Mouse (Mus musculus): ENCODE measurements around the gene Il27ra. TPM values are rescaled to one million over a fixed set of nuclear protein-coding genes. Genes with fewer than 3 reads are reported as not detected.

Gene Il27ra
- 0.23 and 0.29 TPM in 2 replicates for polyA plus RNA-seq (2015; fragmentation: Nextera tagmentation; extraction: Ambion mirVana)

DNA sequence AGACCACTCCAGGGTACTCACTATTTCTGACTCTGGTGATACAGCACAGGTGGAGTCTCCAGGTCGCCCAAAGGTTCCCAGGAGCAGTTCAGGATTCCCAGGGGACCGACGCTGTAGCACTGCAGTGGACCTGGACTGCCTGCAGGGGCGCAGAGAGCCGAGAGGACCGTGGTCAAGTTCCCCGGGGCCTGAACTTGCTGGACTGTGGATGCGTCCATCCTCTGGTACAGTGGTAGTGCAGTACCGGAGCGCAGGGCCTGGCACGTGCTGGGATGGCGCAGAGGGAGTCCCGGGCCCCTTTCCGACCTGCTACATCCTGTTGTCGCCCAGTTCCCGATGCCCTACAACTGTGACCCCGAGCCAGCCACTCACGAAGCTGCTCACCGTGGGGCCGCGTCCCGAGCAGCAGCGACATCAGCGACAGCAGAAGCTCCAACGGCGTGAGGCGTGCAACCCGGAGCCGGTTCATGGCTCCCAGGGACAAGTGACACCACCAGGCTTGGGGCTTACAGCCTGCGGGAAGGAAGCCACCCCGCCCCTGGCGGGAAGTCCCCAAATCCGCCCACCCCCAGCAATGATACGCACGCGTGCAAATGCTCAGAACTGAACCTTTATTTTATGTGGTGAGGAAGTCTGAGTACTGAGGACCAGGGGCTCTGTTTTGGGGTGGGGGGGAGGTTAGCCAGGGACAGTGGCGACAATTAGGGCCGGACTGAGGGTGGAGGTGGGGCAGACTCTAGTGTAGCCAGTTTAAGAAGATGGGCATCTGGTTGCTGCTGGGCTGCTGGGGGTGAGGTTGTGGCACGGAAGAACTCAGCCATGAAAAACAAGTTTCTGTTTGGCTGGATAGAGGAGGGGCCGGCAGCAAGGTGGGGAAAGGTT is at the start of gene Il27ra:
TSS of gene Il27ra (minus strand) at position 524 of the 882 bp plus-strand sequence.
- no peaks in the 10 kb centered on the region for H3K36me3 ChIP-seq (ENCODE audit: poor library complexity, severe bottlenecking)
- ATAC-seq = peak; percentile 58; the same call in 1 of the 2 replicates
- peak within 1 kb of the TSS; percentile 29 for H3K4me3 ChIP-seq
- 3% methylated on average over 40 of the region's 40 CpGs for WGBS
- no peak within 1 kb of the TSS for H3K27ac ChIP-seq
- peak within 1 kb of the TSS; percentile 34 for H3K9ac ChIP-seq
- H3K27me3 ChIP-seq = peaks cover 68% of the 10 kb centered on the region
- H3K9me3 ChIP-seq (replicated peaks) = 0 out of 2 replicates have a peak, but pooled peaks cover 2% of the 10 kb centered on the region
- H3K4me2 ChIP-seq = peak within 1 kb of the TSS; percentile 60
- H3K4me1 ChIP-seq = peaks cover 24% of the 10 kb centered on the region

DNA sequence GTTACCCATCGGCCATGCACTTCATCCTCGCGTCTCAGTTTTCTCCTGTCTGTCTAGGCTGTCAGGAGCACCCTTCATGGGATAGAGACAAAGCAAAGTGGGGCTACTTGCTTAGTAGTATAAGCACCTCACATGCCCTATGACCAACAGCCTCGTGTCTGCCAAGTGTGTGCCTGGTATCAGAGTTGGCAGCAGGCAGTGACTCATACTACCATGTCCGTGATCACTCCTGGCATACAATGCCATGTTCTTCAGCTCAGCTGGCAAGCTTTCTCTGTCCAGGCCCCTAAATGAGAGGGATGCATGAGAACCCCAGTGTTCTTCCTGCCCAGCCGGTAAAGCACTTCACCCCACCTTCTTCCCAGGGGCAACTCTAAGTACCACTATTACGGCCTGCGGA is 48.2 kb upstream of the Il27ra start:
- H3K9ac ChIP-seq = no peak overlapping the region
- no peaks in the 10 kb centered on the region for H3K27me3 ChIP-seq
- H3K36me3 ChIP-seq (ENCODE audit: poor library complexity, severe bottlenecking) = peaks cover 97% of the 10 kb centered on the region
- no peaks in the 10 kb centered on the region for H3K4me1 ChIP-seq
- no peak overlapping the region for H3K27ac ChIP-seq
- WGBS = 95% methylated on average over 8 of the region's 8 CpGs
- H3K4me3 ChIP-seq = no peak overlapping the region
- no peak overlapping the region for H3K4me2 ChIP-seq
- no peaks in the 10 kb centered on the region for H3K9me3 ChIP-seq (replicated peaks)
- ATAC-seq = no peak

DNA sequence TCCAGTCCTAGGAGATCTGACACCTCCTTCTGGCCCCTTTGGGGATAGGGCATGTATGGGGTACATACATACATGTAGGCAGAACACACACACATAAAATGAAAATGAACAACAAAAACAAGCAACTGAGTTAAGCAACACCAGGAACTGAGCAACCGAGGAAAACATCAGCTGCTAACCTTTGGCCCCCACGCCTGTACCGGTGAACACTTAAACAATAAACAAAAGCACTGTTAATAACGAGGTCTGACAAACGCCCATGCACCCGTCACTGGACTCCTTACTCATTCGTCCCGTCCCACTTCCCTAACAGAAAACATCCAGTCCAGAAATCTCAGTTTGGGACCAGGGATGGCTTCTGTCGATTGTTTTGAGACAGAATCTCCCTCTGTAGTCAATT is 46.9 kb upstream of the Il27ra start:
- no peaks in the 10 kb centered on the region for H3K27me3 ChIP-seq
- no peak overlapping the region for H3K27ac ChIP-seq
- no peak for ATAC-seq
- no peaks in the 10 kb centered on the region for H3K9me3 ChIP-seq (replicated peaks)
- WGBS = 68% methylated on average over 9 of the region's 9 CpGs
- no peak overlapping the region for H3K4me3 ChIP-seq
- H3K9ac ChIP-seq = no peak overlapping the region
- peaks cover 5% of the 10 kb centered on the region; the same call in 1 of the 2 replicates for H3K4me1 ChIP-seq
- peaks cover 91% of the 10 kb centered on the region for H3K36me3 ChIP-seq (ENCODE audit: poor library complexity, severe bottlenecking)
- no peak overlapping the region for H3K4me2 ChIP-seq

DNA sequence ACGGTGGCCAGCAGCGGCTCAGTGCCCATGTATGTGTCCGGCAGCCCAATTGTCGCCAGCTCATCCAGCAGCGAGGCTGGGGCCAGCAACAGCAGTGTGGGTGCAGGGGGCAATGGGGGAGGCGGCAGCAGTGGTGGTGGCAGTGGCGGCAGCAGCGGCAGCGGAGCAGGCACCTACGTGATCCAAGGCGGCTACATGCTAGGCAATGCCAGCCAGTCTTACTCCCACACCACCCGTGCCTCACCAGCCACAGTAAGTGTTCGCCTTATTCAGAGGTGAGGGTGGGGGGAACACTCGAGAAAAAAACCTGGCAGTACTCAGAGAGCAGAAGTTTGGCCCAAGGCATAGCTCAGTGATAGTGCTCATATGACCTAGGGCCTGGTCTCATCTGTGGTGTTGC is 45.4 kb upstream of the Il27ra start:
- 95% methylated on average over 14 of the region's 14 CpGs for WGBS

DNA sequence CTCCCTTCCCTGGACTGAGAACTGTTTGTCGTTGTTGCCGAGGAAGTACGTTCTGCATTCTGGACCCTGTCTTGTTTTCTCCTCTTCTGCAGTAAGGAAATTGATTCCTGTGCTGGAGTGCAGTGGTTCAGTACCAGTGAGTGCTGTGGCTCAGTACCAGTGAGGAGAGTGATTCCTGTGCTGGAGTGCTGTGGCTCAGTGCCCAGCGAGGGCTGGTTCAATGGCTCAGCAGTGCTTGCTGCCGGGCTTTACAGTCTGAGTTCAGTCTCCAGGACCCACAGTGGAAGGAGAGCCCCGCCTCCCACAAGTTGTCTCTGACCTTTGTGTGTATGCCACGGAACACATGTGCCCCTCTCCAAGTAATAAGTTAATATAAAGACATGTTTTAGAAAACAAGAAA is 44.8 kb upstream of the Il27ra start:
- Histone ChIP-seq H3K36me3 (ENCODE audit: poor library complexity, severe bottlenecking) (peaks cover 91% of the 10 kb centered on the region), H3K9ac (no peak overlapping the region), H3K27ac (no peak overlapping the region), H3K9me3 (replicated peaks) (no peaks in the 10 kb centered on the region), H3K4me2 (no peak overlapping the region), H3K27me3 (no peaks in the 10 kb centered on the region), H3K4me1 (peaks cover 10% of the 10 kb centered on the region), H3K4me3 (no peak overlapping the region)
- WGBS = 89% methylated on average over 7 of the region's 7 CpGs
- no peak for ATAC-seq

More for the DNA sequence above, 45.4 kb upstream of the Il27ra start:
- no peak overlapping the region for H3K9ac ChIP-seq
- H3K4me2 ChIP-seq = no peak overlapping the region
- H3K4me1 ChIP-seq = peaks cover 10% of the 10 kb centered on the region
- no peak for ATAC-seq
- no peaks in the 10 kb centered on the region for H3K27me3 ChIP-seq
- no peak overlapping the region for H3K27ac ChIP-seq
- H3K36me3 ChIP-seq (ENCODE audit: poor library complexity, severe bottlenecking) = peaks cover 91% of the 10 kb centered on the region
- no peaks in the 10 kb centered on the region for H3K9me3 ChIP-seq (replicated peaks)
- no peak overlapping the region for H3K4me3 ChIP-seq

DNA sequence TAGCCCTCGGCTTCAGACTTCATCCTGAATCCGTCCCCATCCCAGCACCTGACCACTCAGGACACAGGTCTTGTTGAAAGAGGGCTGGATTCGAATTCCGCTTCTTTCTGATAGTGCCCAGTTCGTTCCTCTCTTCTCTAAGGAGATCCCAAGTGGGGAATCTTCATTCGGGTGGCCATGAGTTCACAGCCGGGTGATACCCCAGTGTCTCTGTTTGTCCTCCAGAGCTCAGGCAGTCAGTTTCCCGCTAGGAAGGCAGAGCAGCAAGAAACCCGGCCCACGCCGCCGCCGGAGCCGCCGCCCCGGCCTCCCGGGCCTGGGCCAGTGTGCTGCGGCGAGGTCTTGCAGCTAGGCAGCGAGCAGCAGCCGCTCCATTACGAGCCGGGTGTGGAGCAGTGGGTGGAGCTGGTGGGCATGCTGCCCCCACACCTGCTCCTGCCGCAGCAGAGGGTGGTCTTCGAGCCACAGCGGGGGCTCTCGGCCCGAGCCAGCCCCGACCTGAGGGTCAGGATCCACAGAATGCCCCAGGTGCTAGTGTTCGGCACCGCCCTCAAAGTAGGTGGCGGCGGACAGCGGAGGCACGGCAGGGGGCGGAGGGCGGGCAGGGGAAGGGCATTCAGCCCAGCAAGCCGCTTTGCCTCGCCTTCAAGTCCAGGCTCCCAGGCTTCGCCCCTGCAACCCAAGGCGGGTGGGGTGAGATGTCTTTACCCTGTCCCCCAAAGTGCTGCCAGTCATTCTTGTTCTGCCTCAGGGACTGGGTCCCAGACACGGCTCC is 42.1 kb upstream of the Il27ra start:
- WGBS = 26% methylated on average over 42 of the region's 42 CpGs
- Histone ChIP-seq H3K9ac (0 out of 2 replicates have a peak overlapping the region, but pooled peaks have one; percentile 38), H3K27ac (no peak overlapping the region), H3K4me2 (0 out of 2 replicates have a peak overlapping the region, but pooled peaks have one; percentile 13), H3K4me1 (peaks cover 10% of the 10 kb centered on the region), H3K4me3 (no peak overlapping the region), H3K36me3 (ENCODE audit: poor library complexity, severe bottlenecking) (peaks cover 90% of the 10 kb centered on the region), H3K9me3 (replicated peaks) (no peaks in the 10 kb centered on the region), H3K27me3 (no peaks in the 10 kb centered on the region)
- no peak for ATAC-seq

DNA sequence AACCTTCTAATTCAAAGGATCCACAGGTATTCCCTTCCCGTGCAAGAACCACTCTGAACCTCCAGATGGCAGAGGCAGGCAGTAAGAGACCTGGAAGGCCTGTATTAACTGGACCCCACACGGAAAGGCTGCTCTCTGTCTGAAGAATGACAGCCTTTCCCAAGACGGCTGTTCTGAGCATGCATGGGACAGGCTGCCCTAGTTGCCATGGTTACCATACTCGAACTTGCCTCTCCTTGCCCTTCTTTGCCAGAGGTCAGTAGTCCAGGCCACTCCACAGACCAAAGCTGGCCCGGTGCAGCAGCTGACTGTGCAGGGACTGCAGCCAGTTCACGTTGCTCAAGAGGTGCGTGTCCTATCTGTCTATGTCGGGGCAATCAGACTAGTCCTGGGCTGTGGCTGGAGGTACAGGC is 41.4 kb upstream of the Il27ra start:
- Histone ChIP-seq H3K9me3 (replicated peaks) (no peaks in the 10 kb centered on the region), H3K27ac (no peak overlapping the region), H3K36me3 (ENCODE audit: poor library complexity, severe bottlenecking) (peaks cover 88% of the 10 kb centered on the region), H3K4me3 (no peak overlapping the region), H3K4me1 (peaks cover 10% of the 10 kb centered on the region), H3K27me3 (no peaks in the 10 kb centered on the region), H3K9ac (no peak overlapping the region), H3K4me2 (no peak overlapping the region)
- ATAC-seq = 0 out of 2 replicates have a peak, but pooled peaks have one; percentile 22
- WGBS = 31% methylated on average over 8 of the region's 8 CpGs

DNA sequence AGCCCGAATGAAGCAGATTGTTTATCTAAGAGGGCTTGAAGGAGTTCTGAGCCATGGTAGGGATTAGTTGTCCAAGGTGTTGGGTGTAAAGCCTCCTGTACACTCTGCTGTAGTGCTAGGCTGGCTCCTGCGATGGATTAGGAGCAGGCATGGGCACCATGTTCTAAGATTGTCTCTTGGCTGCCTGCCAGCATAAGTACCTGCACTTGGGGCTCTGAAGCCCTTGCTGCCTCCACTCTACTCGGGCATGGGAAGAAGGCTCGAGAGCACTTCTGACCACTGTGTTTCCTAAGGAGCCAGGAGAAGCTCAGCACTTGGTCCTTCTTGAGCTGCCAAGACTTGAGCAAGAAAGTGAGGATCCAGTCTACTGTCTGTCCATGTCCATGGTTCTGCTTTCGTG is 36.8 kb upstream of the Il27ra start:
- WGBS = 88% methylated on average over 5 of the region's 5 CpGs
- peaks cover 83% of the 10 kb centered on the region for H3K36me3 ChIP-seq (ENCODE audit: poor library complexity, severe bottlenecking)
- no peak for ATAC-seq

DNA sequence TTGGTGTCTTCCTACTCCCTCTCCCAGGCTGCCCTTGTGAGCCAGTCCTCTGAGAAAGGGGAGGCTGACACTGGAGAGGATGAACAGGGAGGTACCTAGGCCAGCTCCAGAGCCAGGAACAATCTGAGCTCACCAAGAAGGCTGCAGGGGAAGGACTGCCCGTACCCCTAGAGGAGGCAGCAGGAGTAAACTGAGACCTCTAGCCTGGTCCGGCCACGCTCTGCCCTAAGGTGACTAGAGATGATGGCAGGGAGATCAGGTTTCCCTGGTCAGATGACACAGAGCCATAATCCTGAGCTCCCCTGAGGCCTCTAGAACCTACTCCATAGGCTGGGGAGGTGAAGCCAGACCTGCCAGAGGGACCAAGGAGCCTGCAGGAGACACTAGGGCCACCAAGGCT is 34.5 kb upstream of the Il27ra start:
- H3K27ac ChIP-seq = no peak overlapping the region
- H3K9ac ChIP-seq = no peak overlapping the region
- no peaks in the 10 kb centered on the region for H3K27me3 ChIP-seq
- H3K36me3 ChIP-seq (ENCODE audit: poor library complexity, severe bottlenecking) = peaks cover 61% of the 10 kb centered on the region
- peaks cover 20% of the 10 kb centered on the region for H3K4me1 ChIP-seq
- ATAC-seq = no peak
- no peaks in the 10 kb centered on the region for H3K9me3 ChIP-seq (replicated peaks)
- no peak overlapping the region for H3K4me3 ChIP-seq
- 86% methylated on average over 3 of the region's 3 CpGs for WGBS
- no peak overlapping the region for H3K4me2 ChIP-seq

More for the DNA sequence above, 36.8 kb upstream of the Il27ra start:
- Histone ChIP-seq H3K4me2 (no peak overlapping the region), H3K9ac (no peak overlapping the region), H3K9me3 (replicated peaks) (no peaks in the 10 kb centered on the region), H3K4me1 (peaks cover 5% of the 10 kb centered on the region), H3K4me3 (no peak overlapping the region), H3K27me3 (no peaks in the 10 kb centered on the region), H3K27ac (no peak overlapping the region)

DNA sequence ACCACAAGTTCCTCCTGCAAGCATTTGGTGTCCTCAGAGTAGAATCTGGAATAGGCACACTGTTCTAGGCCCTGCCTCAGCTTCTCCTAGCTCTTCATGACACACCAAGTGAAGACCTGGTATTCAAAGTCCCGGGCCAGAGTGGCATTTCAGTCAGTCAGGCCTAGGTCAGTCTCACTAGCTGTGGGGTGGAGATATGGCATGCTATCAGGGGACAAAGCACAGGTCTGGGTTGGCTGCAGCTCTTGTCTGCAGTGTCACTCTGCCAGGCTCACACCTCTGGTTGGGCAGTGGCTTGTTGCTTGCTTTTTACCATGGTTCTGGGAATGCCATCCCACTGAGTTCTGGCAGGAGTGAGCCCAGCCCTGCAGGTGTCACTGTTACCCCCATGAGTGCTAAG is 34.0 kb upstream of the Il27ra start:
- H3K9me3 ChIP-seq (replicated peaks) = no peaks in the 10 kb centered on the region
- H3K4me2 ChIP-seq = no peak overlapping the region
- H3K4me3 ChIP-seq = no peak overlapping the region
- H3K27ac ChIP-seq = no peak overlapping the region
- H3K27me3 ChIP-seq = no peaks in the 10 kb centered on the region
- H3K36me3 ChIP-seq (ENCODE audit: poor library complexity, severe bottlenecking) = peaks cover 58% of the 10 kb centered on the region
- ATAC-seq = no peak
- H3K9ac ChIP-seq = no peak overlapping the region
- H3K4me1 ChIP-seq = peaks cover 23% of the 10 kb centered on the region
- 96% methylated on average over 1 of the region's 1 CpGs for WGBS

DNA sequence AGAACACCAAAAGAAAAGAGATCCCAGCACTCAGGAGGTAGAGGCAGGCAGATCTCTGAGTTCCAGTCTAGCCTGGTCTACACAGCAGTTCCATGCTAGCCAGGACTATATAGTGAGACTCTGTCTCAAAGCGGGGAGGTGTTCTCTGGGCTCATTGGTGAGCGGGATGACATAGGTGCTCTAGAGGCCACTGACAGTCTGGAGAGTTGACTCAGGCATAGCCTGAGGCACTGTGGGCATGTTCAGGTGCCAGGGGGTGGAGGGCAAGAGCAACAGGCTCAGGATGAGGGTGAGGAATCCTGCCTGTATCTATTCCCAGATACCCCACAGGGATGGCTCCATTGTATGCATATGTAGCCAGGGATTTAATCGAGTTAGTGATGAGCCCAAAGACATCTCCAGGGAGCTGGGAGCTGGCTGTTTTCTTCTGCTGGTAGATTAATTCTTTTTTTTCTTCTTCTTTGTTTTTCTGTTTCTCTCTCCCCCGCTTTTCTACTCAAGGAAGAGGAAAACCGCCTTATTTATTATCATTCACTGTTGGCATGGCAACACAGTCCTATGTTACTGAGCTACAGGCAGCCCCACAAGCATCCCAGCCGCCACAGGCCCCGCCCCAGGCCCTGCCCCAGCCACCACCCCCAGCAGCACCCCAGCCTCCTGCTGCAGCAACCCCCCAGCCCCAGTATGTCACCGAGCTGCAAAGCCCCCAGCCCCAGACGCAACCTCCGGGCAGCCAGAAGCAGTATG is 31.0 kb upstream of the Il27ra start:
- H3K4me1 ChIP-seq = peaks cover 47% of the 10 kb centered on the region
- no peak overlapping the region for H3K4me3 ChIP-seq
- H3K9ac ChIP-seq = 0 out of 2 replicates have a peak overlapping the region, but pooled peaks have one; percentile 35
- peaks cover 33% of the 10 kb centered on the region for H3K36me3 ChIP-seq (ENCODE audit: poor library complexity, severe bottlenecking)
- H3K27ac ChIP-seq = peak overlapping the region; percentile 73
- no peaks in the 10 kb centered on the region for H3K9me3 ChIP-seq (replicated peaks)
- H3K4me2 ChIP-seq = peak overlapping the region; percentile 12; the same call in 1 of the 2 replicates
- ATAC-seq = peak; percentile 67; the same call in 1 of the 2 replicates
- WGBS = 44% methylated on average over 10 of the region's 10 CpGs
- no peaks in the 10 kb centered on the region for H3K27me3 ChIP-seq
